Mouse (Mus musculus) embryonic facial prominence, embryonic 13.5 days (tissue): Measurements from ENCODE around the gene Avil. TPM values are rescaled to one million over a fixed set of nuclear protein-coding genes. Genes with fewer than 3 reads are reported as not detected.
A peak's percentile ranks its signal among the peaks of the same experiment; 100 is the strongest.

Experiments
- ATAC-seq: fragments of 200-750 bp; cut with Nextera tagmentation; 2 replicates; pipeline ENCODE4 v1.8.0; 2017; ENCODE audit warnings: low read depth; ENCODE audit not compliant: insufficient number of reproducible peaks, insufficient read depth, low FRiP score, low TSS enrichment
- H3K27ac ChIP-seq: fragments of 300-500 bp; sonication (generic); 2 replicates; pipeline ENCODE4 v1.5.1; 2015; ENCODE audit warnings: moderate library complexity, mild to moderate bottlenecking, inconsistent platforms
- H3K27me3 ChIP-seq: fragments of 300-500 bp; sonication (generic); 2 replicates; pipeline ENCODE4 v1.6.1; 2015; ENCODE audit warnings: mild to moderate bottlenecking, inconsistent platforms
- H3K36me3 ChIP-seq: fragments of 300-500 bp; sonication (generic); 2 replicates; pipeline ENCODE4 v1.6.1; 2015; ENCODE audit warnings: mild to moderate bottlenecking, inconsistent platforms
- H3K4me1 ChIP-seq: fragments of 300-500 bp; sonication (generic); 2 replicates; pipeline ENCODE4 v1.6.1; 2015; ENCODE audit warnings: inconsistent platforms
- H3K4me2 ChIP-seq: fragments of 300-500 bp; sonication (generic); 2 replicates; pipeline ENCODE4 v1.6.1; 2015; ENCODE audit warnings: moderate library complexity, mild to moderate bottlenecking, inconsistent platforms
- H3K4me3 ChIP-seq: fragments of 300-500 bp; sonication (generic); 2 replicates; pipeline ENCODE4 v1.5.1; 2015; ENCODE audit warnings: mild to moderate bottlenecking, inconsistent platforms
- H3K9ac ChIP-seq: fragments of 300-500 bp; sonication (generic); 2 replicates; pipeline ENCODE4 v1.6.1; 2015; ENCODE audit warnings: mild to moderate bottlenecking, inconsistent platforms
- H3K9me3 ChIP-seq: fragments of 300-500 bp; sonication (generic); 2 replicates; pipeline ENCODE4 v1.6.1; 2016; ENCODE audit warnings: inconsistent platforms
- WGBS: fragments of 180-500 bp; shearing (Covaris S2); methylation state at CpG from one replicate; pipeline ENCODE4 v1.1.7; 2015; ENCODE audit warnings: mixed read lengths; 5-methylcytosine and 5-hydroxymethylcytosine counted together
- polyA plus RNA-seq: library from polyadenylated mRNA; unstranded; fragments of >200 nt; fragmentation: Nextera tagmentation; extraction: Ambion mirVana; gene quantifications from 2 replicates; pipeline ENCODE4 v1.2.1, GENCODE M21; 2015

Gene Avil
- polyA plus RNA-seq, 1 experiment from 2014 or later = 0.97 TPM

DNA sequence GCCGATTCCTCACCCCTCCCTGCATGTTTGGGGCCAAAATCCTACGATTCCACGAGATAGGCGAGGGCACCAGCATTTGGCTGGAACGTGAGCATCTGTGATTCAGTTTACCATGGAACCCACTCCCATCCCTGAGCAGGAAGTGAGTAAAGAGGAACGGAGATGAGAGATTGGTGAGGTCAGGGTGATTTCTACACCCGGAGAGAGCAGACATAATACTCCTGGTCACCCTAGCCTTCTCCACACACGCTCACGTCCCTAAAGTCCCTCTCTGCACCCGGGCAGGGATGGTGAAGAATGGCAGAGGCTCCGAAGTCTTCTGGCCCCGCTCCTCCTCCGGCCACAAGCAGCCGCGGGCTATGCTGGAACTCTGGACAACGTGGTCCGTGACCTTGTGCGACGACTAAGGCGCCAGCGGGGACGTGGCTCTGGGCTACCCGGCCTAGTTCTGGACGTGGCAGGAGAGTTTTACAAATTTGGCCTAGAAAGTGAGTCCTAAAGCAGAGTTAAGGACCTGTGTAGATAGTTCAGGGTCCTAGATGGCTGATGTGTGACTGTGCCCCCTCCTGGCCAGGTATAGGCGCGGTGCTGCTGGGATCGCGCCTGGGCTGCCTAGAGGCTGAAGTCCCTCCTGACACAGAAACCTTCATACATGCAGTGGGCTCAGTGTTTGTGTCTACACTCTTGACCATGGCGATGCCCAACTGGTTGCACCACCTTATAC lies 49.0 kb downstream of the Avil start:
- Histone ChIP-seq H3K9ac (no peak overlapping the region; the same call in 1 of the 2 replicates), H3K9me3 (no peaks in the 10 kb centered on the region), H3K27ac (no peak overlapping the region), H3K4me1 (peaks cover 11% of the 10 kb centered on the region; the same call in 1 of the 2 replicates), H3K27me3 (peaks cover 63% of the 10 kb centered on the region), H3K4me3 (peak overlapping the region; percentile 16), H3K4me2 (peak overlapping the region; percentile 35), H3K36me3 (peaks cover 30% of the 10 kb centered on the region)
- WGBS = 3% methylated on average over 29 of the region's 29 CpGs
- ATAC-seq = no peak

DNA sequence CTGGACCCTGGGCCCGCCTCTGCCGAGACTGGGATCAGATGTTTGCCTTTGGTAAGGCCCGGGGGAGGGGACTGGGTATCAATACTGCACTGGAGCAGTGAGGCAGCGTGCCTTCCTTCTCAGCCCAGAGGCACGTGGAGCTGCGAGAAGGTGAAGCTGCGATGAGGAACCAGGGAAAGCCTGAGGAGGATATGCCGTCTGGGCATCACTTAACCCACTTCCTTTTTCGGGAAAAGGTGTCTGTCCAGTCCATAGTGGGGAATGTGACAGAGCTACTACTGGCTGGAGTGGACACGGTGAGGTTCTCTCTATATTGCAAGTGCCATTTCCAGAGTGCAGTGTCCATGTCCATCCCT lies 49.6 kb downstream of the Avil start:
- H3K9me3 ChIP-seq = no peaks in the 10 kb centered on the region
- H3K9ac ChIP-seq = no peak overlapping the region; the same call in 1 of the 2 replicates
- H3K4me3 ChIP-seq = peak overlapping the region; percentile 16; the same call in 1 of the 2 replicates
- WGBS = 14% methylated on average over 10 of the region's 10 CpGs
- H3K27me3 ChIP-seq = peaks cover 63% of the 10 kb centered on the region
- H3K4me1 ChIP-seq = peaks cover 11% of the 10 kb centered on the region; the same call in 1 of the 2 replicates
- no peak for ATAC-seq
- no peak overlapping the region for H3K27ac ChIP-seq
- peaks cover 27% of the 10 kb centered on the region for H3K36me3 ChIP-seq
- 0 out of 2 replicates have a peak overlapping the region, but pooled peaks have one; percentile 35 for H3K4me2 ChIP-seq

DNA sequence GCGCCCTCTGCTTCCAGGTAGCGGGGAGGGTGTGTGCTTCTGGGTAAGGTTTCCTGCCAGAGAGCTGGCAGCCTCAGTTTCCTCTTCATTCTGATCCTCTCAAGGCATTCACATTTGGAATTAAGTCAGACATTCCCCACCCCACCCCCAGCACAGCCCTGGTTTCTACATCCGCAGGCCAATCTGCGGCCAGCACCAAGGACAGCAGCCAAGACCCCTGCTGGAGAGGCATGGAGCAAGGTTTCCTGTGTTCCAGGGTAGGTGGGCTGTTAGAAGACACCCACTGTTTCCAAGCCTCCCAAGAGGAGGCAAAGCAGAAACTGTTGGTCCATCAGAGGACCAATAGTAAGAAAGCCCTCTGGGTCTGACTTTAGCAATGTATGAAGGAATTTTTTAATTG lies 54.1 kb downstream of the Avil start:
- Histone ChIP-seq H3K4me2 (no peak overlapping the region), H3K4me1 (peaks cover 21% of the 10 kb centered on the region), H3K4me3 (no peak overlapping the region), H3K36me3 (peaks cover 32% of the 10 kb centered on the region), H3K27ac (no peak overlapping the region), H3K27me3 (peaks cover 49% of the 10 kb centered on the region), H3K9ac (no peak overlapping the region), H3K9me3 (no peaks in the 10 kb centered on the region)
- WGBS = 61% methylated on average over 4 of the region's 4 CpGs
- ATAC-seq = no peak

DNA sequence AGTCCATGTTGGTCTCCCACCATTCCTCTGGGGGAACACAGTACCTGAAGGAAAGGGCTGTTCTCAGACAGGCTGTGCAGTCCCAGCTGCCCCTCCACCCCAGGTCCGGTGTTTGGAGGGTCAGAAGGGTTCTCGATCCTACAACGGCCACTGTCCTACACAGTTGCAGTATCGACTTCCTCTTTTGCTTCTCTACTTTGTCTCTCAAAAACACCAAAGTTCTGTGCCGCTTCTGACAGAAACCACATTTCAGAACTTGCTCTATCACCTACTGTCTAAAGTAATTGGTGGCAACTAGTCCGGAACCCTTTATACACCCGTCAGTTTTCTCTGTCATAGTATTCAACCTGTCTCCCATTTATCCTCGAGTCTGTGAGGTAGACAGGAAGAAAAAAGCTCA lies 54.9 kb downstream of the Avil start:
- peaks cover 20% of the 10 kb centered on the region for H3K4me1 ChIP-seq
- no peaks in the 10 kb centered on the region for H3K9me3 ChIP-seq
- H3K27ac ChIP-seq = no peak overlapping the region
- peaks cover 32% of the 10 kb centered on the region for H3K36me3 ChIP-seq
- no peak overlapping the region for H3K4me2 ChIP-seq
- H3K4me3 ChIP-seq = no peak overlapping the region
- H3K9ac ChIP-seq = no peak overlapping the region
- WGBS = 84% methylated on average over 8 of the region's 8 CpGs
- peaks cover 47% of the 10 kb centered on the region for H3K27me3 ChIP-seq
- no peak for ATAC-seq

DNA sequence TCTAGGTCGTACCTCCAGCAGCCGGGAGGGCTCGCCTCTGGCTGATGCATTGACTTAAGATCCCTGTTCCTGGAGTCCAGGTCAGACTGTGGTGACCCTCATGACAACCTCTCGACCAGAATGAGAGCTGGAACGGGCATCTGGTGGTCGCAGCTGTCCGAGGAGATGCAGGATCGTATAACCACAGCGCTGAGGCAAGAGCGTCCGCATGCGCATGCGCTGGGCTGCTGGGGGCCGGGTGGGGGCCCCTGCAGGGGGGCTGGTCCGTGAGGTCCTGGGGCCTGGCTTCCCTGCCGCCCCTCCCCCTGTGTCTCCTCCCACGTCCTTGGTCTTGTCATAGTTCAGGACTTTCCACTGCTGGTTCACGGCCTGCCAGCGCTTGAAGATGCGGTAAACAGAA lies 56.0 kb downstream of the Avil start:
- Histone ChIP-seq H3K36me3 (peaks cover 32% of the 10 kb centered on the region), H3K4me1 (peaks cover 23% of the 10 kb centered on the region), H3K9me3 (no peaks in the 10 kb centered on the region), H3K4me3 (no peak overlapping the region), H3K27me3 (peaks cover 47% of the 10 kb centered on the region), H3K4me2 (no peak overlapping the region), H3K9ac (no peak overlapping the region), H3K27ac (no peak overlapping the region)
- ATAC-seq = no peak
- WGBS = 80% methylated on average over 20 of the region's 20 CpGs

DNA sequence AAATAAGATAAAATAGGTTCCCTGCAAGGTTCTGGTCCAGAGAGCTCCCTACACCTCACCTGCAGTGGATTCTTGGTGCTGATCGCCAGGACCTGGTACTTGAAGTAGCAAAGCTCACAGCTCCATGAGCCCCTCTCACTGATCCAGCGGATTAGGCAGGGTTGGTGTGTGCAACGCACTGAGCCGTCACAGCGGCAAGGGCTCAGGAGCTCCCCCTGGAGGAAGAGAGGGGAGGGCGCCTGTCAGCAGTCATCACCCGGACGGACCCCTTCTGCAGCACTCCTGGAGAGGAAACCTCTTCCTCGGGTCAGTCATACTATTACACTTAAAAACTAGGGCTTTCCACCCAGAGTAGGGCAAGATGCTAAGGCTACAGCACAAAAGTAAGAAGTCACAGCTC lies 57.7 kb downstream of the Avil start:
- peaks cover 32% of the 10 kb centered on the region for H3K36me3 ChIP-seq
- peak overlapping the region; percentile 87 for H3K4me3 ChIP-seq
- H3K9ac ChIP-seq = peak overlapping the region; percentile 88; the same call in 1 of the 2 replicates
- H3K9me3 ChIP-seq = no peaks in the 10 kb centered on the region
- no peak overlapping the region for H3K27ac ChIP-seq
- 2% methylated on average over 9 of the region's 9 CpGs for WGBS
- H3K4me2 ChIP-seq = peak overlapping the region; percentile 94
- ATAC-seq = no peak
- H3K4me1 ChIP-seq = peaks cover 23% of the 10 kb centered on the region
- H3K27me3 ChIP-seq = peaks cover 36% of the 10 kb centered on the region

DNA sequence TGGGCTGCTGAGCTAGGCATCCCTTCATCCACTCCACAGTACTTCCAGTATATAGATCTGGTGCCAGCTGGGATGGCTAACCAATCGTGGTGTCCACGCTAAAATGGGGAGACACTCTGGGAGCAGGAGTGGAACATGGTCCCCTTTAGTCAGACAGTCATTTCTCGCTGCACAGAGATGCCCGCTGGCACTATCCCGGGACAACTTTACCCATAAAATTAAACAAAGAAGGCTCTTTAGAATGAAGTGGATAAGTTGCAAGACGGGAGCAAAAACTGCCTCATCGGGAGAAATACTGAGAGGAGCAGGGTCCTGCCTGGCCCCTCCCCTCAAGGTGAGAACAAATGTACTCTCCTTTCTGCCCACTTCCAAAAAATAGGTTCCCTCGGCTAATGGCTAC lies 58.2 kb downstream of the Avil start:
- Histone ChIP-seq H3K4me1 (peaks cover 23% of the 10 kb centered on the region), H3K9ac (peak overlapping the region; percentile 88), H3K4me3 (peak overlapping the region; percentile 87), H3K27ac (no peak overlapping the region), H3K9me3 (no peaks in the 10 kb centered on the region), H3K27me3 (peaks cover 34% of the 10 kb centered on the region), H3K4me2 (peak overlapping the region; percentile 94), H3K36me3 (peaks cover 32% of the 10 kb centered on the region)
- ATAC-seq = no peak
- WGBS = 8% methylated on average over 8 of the region's 8 CpGs

DNA sequence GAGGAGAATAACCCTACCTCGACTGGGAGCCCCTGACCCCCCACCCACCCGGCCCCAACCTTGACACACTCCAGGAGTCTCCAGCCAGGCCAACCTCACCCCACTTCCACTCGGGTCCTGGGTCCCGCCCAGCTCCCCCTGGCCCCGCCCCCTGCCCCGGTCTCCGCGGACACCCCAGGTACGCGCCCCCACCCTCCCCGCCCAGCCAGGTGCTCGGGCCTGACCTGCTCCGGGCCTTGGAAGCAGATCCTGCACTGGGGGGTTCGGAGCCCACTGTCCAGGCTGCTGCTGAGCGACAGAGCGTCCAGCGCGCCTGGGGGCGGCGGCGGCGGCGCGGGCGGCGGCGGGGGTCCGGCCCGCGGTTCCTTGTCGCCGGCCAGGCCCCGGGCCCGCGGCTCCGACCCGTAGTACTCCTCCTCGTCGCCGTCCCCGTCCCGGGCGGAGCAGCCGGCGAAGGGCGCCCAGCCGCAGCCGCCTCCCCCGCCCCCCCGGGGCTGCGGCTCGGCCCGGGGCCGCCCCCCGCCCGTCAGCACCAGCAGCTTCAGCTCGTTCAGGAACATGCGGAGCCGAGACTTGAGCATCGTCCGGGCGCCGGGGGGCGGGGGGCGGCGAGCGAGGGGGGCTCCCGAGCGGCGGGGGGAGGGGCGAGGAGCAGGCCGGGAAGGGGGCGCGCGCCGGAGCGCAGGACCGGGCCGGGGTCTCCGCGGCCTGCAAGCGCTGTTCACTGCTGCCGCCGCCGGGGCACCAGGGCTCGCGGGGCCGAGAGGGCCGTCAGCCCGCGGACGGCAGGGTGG lies 58.9 kb downstream of the Avil start:
- Histone ChIP-seq H3K9ac (peak overlapping the region; percentile 88), H3K27ac (peak overlapping the region; percentile 57), H3K4me2 (peak overlapping the region; percentile 94), H3K4me3 (peak overlapping the region; percentile 87), H3K4me1 (peaks cover 23% of the 10 kb centered on the region), H3K36me3 (peaks cover 27% of the 10 kb centered on the region), H3K9me3 (no peaks in the 10 kb centered on the region), H3K27me3 (peaks cover 31% of the 10 kb centered on the region)
- ATAC-seq = no peak
- WGBS = 0% methylated on average over 46 of the region's 92 CpGs

DNA sequence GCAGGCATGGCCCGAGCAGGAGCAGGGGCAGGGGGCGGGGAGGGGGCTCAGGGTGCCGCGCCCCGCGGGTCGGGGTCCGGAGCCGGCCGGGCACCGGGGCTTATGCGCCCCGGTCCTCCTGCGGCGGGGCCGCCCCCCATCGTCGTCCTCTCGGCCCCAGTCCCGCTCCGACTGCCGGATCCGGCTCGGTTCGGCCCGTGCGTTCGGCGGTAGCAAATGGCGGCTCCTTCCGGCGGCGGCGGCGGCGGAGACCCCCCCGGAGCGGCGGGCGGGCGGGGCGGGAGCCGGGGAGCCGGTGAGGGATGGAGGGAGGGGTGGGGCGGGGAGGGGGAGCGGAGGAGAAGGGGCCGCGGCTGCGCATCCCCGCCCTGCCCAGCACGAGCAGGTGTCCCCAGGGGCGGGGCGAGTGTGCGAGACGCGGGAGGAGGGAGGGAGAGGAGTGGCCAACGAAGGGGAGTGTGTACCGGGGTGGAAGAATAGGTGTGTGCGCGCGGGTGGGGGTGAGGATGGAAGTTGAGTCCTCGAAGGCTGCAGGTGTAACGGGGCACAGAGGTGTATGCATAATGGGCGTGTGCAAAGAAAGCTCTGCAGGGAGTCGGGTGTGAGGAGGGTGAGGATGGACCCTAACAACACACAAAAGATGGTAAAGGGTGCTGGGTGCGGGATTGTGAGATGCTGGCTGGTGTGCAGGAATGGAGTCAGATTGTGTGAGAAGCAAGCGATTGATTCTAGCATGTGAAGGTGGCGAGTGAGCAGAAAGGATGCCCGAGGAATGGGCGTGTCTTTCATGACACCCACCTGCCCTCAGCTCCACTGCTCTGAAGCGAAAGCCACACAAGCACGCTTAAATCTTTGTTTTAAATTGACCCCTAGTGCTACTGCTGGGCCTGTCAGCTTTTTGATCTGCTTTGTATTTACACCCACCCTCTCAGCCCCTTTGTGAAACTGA lies 59.7 kb downstream of the Avil start, which contains the start of gene March9:
Gene March9 (minus strand): TSS at position 217 of the 949 bp plus-strand sequence.
- peak within 1 kb of the TSS; percentile 57 for H3K27ac ChIP-seq
- peak; percentile 24; the same call in 1 of the 2 replicates for ATAC-seq

DNA sequence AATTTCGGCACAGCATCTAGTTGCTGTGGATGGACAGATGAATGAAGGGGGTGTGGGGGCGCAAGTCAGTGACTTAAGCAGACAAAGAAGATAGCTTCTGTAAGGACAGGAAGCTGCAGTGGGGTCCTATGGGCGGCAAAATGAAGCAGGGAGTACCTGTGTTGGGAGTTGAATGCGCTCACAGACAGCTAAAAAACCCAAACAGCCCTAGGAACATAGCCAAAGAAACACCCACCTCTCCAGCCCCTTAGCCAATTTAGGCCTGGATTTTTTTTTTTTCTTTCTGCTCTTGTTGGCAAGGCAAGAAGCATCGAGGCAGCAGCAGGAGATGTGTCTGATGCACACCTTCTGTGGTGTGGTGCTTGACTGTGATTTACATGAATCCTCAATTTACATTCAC lies 60.6 kb downstream of the Avil start:
- H3K27me3 ChIP-seq = peaks cover 31% of the 10 kb centered on the region
- peaks cover 30% of the 10 kb centered on the region for H3K36me3 ChIP-seq
- 31% methylated on average over 5 of the region's 5 CpGs for WGBS
- H3K27ac ChIP-seq = no peak overlapping the region
- H3K9ac ChIP-seq = no peak overlapping the region
- ATAC-seq = no peak
- no peaks in the 10 kb centered on the region for H3K9me3 ChIP-seq
- peaks cover 29% of the 10 kb centered on the region for H3K4me1 ChIP-seq
- H3K4me2 ChIP-seq = no peak overlapping the region
- H3K4me3 ChIP-seq = peak overlapping the region; percentile 87; the same call in 1 of the 2 replicates

More for the DNA sequence above, 59.7 kb downstream of the Avil start, which contains the start of gene March9:
- H3K4me3 ChIP-seq = peak within 1 kb of the TSS; percentile 87
- peaks cover 31% of the 10 kb centered on the region for H3K27me3 ChIP-seq
- H3K9ac ChIP-seq = peak within 1 kb of the TSS; percentile 88
- H3K4me2 ChIP-seq = peak within 1 kb of the TSS; percentile 94
- H3K9me3 ChIP-seq = no peaks in the 10 kb centered on the region
- peaks cover 31% of the 10 kb centered on the region for H3K4me1 ChIP-seq
- peaks cover 29% of the 10 kb centered on the region for H3K36me3 ChIP-seq
- 1% methylated on average over 48 of the region's 72 CpGs for WGBS

DNA sequence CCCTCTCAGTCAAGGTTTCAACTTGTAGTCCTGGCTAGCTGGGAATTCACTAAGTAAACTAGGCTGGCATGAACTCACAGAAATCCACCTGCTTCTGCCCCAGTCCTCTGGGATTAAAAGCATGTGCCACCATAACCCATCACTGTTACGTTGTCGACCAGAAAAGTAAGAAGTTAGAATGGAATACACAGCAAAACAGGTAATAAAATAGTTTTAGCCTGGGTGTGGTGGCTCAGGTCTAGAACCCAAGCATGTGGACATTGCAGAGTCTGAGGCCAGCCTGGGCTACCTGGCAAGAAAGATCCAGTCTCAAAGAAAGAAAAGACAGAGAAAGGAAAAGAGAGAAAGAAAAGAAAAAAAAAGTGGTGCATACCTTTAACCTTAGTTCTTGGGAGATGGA lies 61.0 kb downstream of the Avil start:
- Histone ChIP-seq H3K4me2 (no peak overlapping the region), H3K27me3 (peaks cover 31% of the 10 kb centered on the region), H3K27ac (no peak overlapping the region), H3K4me1 (peaks cover 29% of the 10 kb centered on the region), H3K36me3 (peaks cover 30% of the 10 kb centered on the region), H3K9ac (no peak overlapping the region), H3K4me3 (no peak overlapping the region), H3K9me3 (no peaks in the 10 kb centered on the region)
- no peak for ATAC-seq
- 74% methylated on average over 2 of the region's 2 CpGs for WGBS
